Mouse (Mus musculus) megakaryocyte, adult 5-6 weeks (primary cell): ENCODE data around the gene Fam208b. TPM values are rescaled to one million over a fixed set of nuclear protein-coding genes. Genes with fewer than 3 reads are reported as not detected.
"Not testable (repeated sequence)": the region's sequence is repeated elsewhere in the genome, so short reads cannot be mapped to it uniquely, and the experiment has no call there.

ENCODE experiments used
- ATAC-seq: 2 replicates; pipeline ENCODE4 v1.8.0; 2016; ENCODE audit warnings: mild to moderate bottlenecking, inconsistent platforms; ENCODE audit not compliant: poor library complexity, severe bottlenecking
- total RNA-seq, 2 experiments: library from RNA; stranded (forward) in 1 of 2; stranded (reverse) in 1 of 2; fragments of 153-499, 151-499 nt in 1 of 2; fragments of 221-1000, 200-1000 nt in 1 of 2; gene quantifications; 2 replicates each; pipeline versions ENCODE4 v1.2.3 to v1.2.4; 2015 to 2017

Fam208b gene
- total RNA-seq, 2 experiments from 2014 or later = 16.7 to 27.4 TPM

DNA sequence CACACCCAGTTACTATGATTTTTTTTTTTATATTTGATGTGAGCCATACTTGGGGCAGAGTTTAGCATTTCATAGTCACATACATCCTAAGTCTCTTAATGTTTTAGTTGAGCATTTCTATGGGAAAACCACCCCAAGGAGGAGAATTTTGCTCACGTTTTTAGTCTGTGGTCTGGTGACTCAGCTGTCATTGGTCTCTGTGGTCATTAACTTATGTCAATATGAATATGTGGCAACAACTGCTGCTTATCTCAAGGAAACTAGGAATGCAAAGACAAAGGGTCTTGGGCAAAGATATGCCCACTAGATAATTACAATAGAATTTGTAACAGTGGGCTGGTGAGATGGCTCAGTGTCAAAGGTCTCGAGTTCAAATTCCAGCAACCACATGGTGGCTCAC, 47.0 kb downstream of the Fam208b start:
- ATAC-seq = 0 out of 2 replicates have a peak, but pooled peaks have one; percentile 24

- ATAC-seq = no peak
Observed at GRCm38 (mm10) chr13:3563130-3563529, 47.8 kb downstream of the Fam208b start.

- peak; percentile 46 for ATAC-seq
Observed at GRCm38 (mm10) chr13:3547856-3548255, 63.1 kb downstream of the Fam208b start.

GRCm38 (mm10) chr13:3547410-3547809, 63.5 kb downstream of the Fam208b start:
- no peak for ATAC-seq

GRCm38 (mm10) chr13:3544925-3545324, 66.0 kb downstream of the Fam208b start:
- ATAC-seq = peak; percentile 22

DNA sequence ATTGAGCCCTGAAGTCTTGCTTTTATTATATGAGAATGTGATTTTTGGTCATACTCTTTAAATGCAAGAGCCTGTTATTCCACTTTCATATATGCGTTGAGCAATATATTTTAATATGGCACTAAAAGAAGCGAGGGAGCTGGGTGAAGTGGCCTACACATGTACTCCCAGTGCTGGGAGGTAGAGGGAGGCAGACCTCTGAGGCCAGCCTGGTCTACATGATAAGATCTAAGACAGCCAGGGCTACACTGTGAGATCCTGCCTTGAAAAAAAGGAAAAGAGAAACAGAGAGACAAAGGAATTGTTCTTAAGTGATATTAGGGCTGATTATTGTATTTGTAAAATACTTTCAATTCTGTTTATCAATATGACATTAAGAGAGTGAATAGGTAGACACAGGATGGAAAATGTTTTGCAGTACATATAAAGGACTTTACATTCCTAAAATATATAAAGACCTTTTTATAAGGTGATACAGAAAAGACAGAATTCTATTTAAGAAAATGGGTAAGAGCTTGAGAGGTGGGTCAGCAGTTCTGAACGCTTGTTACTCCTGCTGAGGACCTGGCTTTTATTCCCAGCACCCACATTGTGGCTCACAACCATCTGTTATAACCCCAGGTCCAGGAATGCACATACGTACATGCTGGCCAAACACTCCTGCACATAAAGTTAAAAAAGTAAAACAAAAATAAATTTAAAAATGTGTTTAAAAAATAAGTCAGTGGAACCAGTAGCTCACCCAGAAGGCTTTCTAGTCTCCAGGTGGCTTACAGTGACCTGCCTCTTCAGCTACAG, 66.6 kb downstream of the Fam208b start:
- no peak for ATAC-seq

DNA sequence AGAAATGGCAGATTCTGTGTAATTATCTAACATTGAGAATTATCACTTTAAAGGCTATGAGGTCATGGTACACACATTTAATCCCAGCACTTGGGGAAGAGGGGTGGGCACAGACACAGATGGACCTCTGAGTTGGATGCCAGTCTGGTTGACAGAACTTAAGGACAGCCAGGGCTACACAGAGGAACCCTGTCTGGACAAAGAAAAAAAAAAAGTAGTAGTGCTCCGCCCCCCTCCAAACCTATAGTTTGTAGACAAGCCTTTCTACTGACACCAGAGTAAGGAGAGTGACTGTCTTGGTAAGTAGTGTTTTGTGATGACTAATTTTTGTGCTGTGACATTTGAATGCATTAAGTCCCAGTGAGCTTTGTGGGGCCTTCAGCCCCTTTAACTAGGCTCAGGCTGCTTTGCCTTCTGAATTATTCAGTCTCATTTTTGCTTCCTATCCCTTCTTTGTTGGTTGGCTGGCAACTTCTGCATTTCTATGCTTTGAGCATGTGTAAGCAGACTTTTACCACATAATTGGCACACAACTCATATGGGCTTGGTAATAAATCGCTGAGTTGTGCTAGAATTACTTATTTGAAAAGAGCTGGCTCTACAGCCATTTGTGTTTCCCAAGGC, 69.6 kb downstream of the Fam208b start:
- ATAC-seq = peak; percentile 39

- ATAC-seq = no peak
Observed at GRCm38 (mm10) chr13:3540166-3540565, 70.7 kb downstream of the Fam208b start.

- no peak for ATAC-seq
Observed at GRCm38 (mm10) chr13:3538969-3539562, 71.8 kb downstream of the Fam208b start.

DNA sequence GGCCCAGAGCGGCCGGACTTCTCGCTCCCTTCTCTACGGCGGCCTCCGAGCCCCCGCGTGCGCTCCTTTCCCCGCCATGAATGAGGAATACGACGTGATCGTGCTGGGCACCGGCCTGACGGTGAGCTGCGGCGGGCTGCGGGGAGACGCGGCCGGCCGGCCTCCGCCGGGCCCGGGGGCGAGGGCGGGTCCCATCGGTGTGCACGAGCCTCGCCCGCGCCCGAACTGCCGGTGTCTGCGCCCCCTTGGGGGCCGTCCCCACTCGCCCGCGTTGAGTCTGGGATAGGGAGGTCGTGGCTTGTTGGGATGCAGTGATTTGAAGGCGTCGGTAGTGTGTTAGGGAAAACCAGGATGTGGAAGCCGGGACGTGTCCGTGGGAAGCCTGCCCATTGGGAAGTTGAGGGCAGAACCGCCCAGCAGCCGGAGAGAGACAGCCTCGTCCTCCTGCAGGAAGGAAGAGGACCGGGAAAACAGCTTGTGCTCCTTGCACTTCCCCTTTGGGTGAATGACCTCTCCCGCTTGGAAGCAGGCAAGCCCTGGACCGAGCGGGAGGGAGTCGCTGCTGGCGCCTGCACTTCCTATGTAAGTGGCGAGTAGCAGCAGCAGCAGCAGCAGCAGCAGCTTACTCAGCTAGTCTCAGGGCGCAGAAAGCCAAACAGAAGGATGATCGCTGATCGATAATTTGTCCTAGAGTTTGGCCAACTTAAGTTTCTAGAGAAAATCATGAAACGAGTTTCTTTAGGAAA, 72.5 kb downstream of the Fam208b start:
- peak; percentile 28 for ATAC-seq

DNA sequence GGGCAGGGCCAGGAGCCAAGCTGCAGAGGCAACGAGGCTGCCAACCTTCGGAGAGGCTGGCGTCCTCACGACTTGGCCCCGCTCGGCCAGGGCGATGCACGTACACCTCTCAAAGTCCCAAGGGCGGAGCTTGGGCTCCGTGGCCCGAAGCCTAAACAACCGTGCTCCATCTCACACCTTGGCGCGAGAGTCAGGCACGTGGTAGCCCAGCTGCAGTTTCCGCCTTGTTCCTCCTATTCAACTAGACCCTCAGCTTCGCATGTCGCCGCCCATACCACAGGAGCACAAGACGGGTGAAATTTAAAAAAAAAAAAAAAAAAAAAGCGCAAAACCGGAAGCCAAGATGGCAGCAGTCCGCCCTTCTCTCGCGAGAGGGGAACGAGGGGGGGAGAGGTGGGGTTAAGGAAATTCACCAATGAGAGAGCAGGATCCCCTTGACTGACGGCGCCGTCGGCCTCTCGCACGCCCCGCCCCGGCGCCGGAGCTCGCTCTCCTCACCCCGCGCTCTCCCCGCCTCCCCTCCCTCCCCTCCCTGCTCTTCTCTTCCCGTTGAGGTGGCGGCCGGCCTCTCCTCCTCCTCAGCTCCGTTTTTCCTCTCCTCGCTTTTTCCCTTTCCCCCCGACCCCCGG, 73.2 kb downstream of the Fam208b start, which contains the start of gene Gdi2:
Gene Gdi2, plus strand, starts transcription at position 470 of the 629 bp plus-strand sequence.
- peak; percentile 91 for ATAC-seq

GRCm38 (mm10) chr13:3534146-3534545, 76.8 kb downstream of the Fam208b start:
- ATAC-seq = no peak

DNA sequence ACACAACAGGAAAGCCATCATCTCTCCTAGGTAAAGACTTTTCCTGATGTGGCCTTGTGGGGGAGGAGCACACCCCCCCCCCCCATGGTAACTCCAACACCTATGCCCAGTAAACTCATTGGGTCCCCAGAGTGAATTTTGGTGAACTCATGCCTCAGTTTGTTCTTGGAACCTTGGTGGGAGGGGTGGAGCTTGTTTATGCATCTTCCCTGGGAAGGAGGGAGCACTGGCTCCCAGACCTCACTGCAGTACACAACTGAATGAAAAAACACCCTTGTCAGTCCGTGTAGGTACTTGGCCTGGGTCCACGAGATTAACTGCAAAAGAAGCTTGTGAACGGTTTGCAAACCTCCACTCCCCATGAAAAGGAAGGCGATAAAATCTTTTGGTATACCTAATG, 78.5 kb downstream of the Fam208b start:
- ATAC-seq = no peak

GRCm38 (mm10) chr13:3531692-3532320, 79.1 kb downstream of the Fam208b start:
- ATAC-seq = no peak

DNA sequence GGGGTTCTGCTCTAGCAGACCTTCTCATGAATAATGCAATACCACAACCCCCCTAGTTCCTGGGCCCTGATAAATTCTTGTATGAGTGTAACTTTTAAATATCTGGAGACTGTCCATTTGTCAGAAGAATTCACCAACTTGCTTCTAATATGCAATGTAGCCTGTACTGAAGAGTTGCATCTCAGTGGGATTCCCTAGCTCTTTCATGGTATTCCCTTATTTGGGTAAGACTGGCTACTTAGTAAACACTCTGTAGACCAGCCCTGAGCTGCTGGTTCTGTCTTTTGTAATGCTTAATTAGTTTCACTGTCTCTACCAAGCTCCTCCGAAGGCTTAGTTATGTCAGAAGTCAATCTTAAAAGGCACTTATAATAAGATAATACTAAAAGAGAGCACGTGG, 79.7 kb downstream of the Fam208b start:
- not testable (repeated sequence) for ATAC-seq

GRCm38 (mm10) chr13:3530451-3530850, 80.5 kb downstream of the Fam208b start:
- ATAC-seq = no peak

- ATAC-seq = peak; percentile 95
Observed at GRCm38 (mm10) chr13:3526328-3526727, 84.6 kb downstream of the Fam208b start.

GRCm38 (mm10) chr13:3525611-3526051, 85.3 kb downstream of the Fam208b start:
- peak; percentile 53 for ATAC-seq

DNA sequence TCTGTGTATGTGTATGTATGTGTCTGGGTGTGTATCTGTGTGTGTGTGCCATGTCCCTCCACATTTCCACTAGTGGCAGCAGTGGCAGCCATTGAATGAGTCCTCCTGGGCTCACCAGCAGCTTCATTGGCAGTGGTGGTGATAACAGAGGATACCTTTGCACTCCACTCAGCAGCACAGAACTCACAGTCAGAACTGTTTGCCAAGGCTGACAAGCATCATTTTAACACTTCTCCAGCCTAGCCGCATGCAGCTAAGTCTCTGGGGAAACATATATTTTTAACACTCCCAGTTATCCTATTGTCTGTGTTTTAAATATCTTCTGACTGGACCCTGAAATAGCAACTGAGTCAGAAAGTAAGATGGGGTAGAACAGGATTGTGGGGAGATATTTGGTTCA, 87.0 kb downstream of the Fam208b start:
- no peak for ATAC-seq

- peak; percentile 58 for ATAC-seq
Observed at GRCm38 (mm10) chr13:3523459-3523858, 87.4 kb downstream of the Fam208b start.
